Mouse (Mus musculus): Measurements from ENCODE around the gene Zfp319.

The Zfp319 gene

GRCm38 (mm10) chr8:95331720-95332436, at the start of gene Zfp319, which contains the start of gene Usb1:
Gene Zfp319, minus strand, starts transcription at chr8:95331950.
Gene Usb1, plus strand, starts transcription at chr8:95332284.
- DNase-seq, result peak; percentile 99

DNA sequence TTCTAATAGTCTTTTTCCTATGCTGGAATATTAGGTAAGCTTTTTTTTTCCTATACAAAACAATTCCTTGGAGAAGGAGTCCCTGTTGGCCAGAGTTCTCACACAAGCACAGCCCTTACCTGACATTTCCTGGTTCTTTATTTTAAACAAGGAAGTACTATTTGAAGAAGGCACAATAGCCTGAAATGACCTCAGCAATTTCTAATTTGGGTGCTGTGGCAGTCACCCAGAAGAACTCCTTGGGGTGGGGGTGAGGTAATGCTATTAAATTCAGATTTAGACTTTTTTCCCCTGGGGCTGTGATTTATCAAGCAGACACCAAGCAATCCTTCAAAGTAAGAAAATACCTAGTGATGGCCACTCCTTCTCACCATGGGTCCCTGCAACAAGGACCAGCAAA, 49.2 kb upstream of the Zfp319 start:
- peak; percentile 96 for DNase-seq

GRCm38 (mm10) chr8:95378928-95379327, 47.2 kb upstream of the Zfp319 start:
- peak; percentile 84 for DNase-seq

GRCm38 (mm10) chr8:95377863-95378291, 46.1 kb upstream of the Zfp319 start:
- DNase-seq, result peak; percentile 95

DNA sequence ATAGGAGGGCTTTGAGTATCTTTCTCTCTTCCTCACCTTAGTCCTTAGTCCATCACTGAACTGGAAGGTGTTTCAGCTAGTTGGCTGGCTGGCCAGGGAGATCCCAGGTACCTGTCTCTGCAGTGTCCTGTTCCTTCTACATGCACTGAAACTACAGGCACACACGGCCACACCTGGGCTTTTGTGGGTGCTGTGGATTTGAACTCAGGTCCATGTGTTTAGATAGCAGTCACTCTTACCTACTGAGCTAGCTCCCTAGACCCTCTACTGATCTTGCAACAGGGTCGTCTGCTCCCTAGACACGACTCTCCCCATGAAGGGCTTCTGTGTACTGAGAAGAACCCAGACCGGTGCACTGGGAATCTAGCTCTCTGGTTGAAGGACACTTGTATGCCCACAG, 45.4 kb upstream of the Zfp319 start:
- DNase-seq, result peak; percentile 84

DNA sequence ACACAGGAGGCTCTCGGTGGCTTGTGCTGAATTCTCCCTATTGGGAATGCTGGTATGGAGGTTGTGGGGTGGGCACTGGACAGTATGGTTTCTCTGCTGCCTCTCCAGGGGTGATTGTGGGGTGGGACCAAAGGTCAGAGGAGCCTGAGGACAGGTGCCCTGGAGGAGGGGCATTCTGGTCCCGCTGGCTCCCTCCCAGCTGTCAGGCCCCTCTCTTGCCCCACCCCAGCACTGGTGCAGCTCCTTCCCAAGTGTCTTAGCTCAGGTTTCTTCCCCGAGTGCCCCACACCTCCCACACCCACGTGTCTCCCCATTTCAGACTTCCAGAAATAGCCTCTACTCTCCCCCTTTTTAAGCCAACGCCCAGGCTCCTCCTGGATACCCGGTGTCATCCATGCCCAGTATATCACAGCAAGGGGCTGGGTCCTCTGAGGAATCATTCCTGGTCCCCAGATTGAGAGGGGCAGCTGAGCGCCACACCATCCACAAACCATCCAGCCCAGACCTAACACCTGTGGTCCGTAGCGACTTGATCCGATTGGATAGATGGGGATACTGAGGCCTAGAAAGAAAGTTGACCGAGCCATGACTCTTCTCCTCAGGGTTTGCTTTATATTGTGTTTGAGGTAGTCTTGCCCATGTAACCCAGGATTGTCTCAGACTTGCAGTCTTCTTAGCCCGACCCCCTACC, 44.7 kb upstream of the Zfp319 start:
- no peak for DNase-seq

- no peak for DNase-seq
Measured at GRCm38 (mm10) chr8:95375374-95375930, 43.7 kb upstream of the Zfp319 start.

- DNase-seq, result peak; percentile 94
Measured at GRCm38 (mm10) chr8:95374429-95374828, 42.7 kb upstream of the Zfp319 start.

GRCm38 (mm10) chr8:95373389-95374002, 41.7 kb upstream of the Zfp319 start:
- DNase-seq, result peak; percentile 97

GRCm38 (mm10) chr8:95369581-95370326, 38.0 kb upstream of the Zfp319 start:
- DNase-seq, result no peak

GRCm38 (mm10) chr8:95363849-95364248, 32.1 kb upstream of the Zfp319 start:
- no peak for DNase-seq

DNA sequence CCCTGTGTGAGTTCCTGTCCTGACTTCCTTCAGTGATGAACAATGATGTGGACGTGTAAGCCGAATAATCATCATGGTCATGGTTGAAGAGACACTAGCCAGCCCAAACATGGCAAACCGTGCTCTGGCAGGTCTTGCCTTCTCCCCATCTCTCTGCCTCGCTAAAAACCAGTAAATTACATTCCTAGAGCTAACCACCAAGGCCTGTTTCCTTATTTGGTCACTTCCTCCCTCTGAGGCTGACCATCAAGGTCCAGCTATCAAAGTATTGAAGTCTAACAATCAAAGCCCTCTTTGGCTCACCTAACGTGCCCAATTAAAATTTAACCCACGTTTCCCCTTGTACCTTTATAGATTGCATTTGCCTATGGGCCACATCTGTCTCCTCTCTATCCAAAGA, 30.5 kb upstream of the Zfp319 start:
- DNase-seq, result peak; percentile 67

GRCm38 (mm10) chr8:95361016-95361341, 29.2 kb upstream of the Zfp319 start:
- peak; percentile 74 for DNase-seq

GRCm38 (mm10) chr8:95360181-95361015, 28.6 kb upstream of the Zfp319 start:
- DNase-seq, result peak; percentile 95

DNA sequence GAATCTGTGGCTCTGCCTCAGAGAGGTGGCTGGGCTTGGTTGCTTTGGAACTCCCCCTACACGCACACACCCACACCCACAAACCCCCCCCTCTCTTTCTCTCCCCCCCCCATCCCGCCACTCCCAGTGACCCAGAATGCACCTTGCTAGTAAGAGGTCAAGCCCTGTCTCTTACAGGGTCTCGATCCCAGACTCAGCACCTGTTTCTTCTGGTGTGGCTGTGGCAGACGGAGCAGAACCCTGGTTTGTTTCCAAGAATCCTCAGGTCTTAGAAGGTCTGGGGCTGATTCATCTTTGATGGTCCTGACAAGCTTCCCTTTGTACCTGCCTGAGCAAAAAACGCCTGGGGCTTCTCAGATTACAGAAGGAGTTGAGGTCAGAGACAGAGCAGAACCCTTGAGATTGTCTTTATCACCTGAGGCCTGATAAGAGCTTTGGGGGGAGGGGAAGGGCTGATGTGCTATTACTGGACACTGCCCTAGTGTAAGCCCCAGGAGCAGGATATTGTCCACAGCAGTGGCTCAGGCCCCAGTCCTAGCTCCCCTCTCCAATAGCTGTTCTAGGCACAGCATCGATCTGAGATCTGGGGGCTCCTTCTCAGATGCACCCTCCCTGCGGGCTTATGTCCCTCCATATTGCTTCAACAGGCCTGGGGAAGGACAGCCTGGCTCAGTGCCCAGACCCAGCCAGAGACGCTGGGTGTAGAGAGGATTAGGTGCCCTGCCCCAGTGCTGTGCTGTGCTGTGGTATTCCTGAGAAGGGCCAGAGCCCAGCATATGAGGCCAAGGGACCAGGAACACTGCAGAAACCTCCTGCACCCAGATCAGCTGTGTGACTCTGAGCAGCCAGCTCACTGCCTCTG, 27.0 kb upstream of the Zfp319 start:
- DNase-seq, result peak; percentile 94

DNA sequence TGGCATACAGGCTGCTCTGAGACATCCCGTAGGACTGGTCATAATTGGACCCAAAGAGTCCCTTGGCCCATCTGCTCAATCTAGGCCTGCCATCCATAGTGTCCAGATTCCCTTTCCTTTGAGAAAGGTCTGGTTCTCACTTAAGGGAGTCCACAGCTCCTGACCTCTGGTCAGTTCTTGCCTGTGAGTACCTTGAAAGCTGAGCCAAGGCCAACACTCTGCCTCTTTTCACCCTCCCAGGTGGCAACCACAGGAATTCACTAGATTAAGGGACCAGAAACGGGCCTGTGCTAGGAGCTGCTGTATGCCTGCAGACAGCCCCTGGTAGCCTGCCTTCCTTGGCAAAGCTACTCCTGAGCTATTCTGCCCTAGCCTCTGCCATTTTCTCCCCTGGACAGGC, 22.9 kb upstream of the Zfp319 start:
- DNase-seq, result no peak

GRCm38 (mm10) chr8:95352871-95353866, 21.4 kb upstream of the Zfp319 start:
- DNase-seq, result peak; percentile 96

GRCm38 (mm10) chr8:95352151-95352870, 20.6 kb upstream of the Zfp319 start, which contains the start of gene Mmp15:
Gene Mmp15, plus strand, starts transcription at chr8:95352268.
- DNase-seq, result peak; percentile 98

DNA sequence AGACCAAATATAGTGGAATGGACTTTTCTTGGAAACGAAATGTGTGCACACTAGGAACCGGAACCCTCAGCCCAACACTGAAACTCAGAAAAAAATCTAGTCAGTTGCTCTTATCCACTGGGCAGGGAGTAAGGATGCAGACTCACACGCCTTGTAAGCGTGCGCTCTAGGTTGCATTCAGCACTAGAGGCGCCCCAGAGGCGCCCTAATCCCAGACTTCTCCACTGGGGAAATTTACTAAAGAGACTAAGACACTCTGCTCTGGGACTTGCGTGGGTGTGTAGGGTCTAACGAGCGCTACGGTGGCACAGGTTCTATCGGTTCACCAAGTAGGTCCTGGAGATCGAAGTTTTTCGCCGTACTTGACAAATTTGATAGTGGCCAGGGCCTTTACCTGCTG, 19.7 kb upstream of the Zfp319 start:
- DNase-seq, result no peak
